Mouse (Mus musculus) hindbrain, embryonic 14.5 days (tissue): ENCODE results near the gene Abo. TPM values are rescaled to one million over a fixed set of nuclear protein-coding genes. Genes with fewer than 3 reads are reported as not detected.
"Not testable (repeated sequence)": the region's sequence is repeated elsewhere in the genome, so short reads cannot be mapped to it uniquely, and the experiment has no call there.

Source experiments
- ATAC-seq: fragments of 200-750 bp; cut with Nextera tagmentation; 2 replicates; pipeline ENCODE4 v1.8.0; 2017; ENCODE audit warnings: moderate number of reproducible peaks, mild to moderate bottlenecking, moderate TSS enrichment, moderate library complexity; ENCODE audit not compliant: low FRiP score
- DNase-seq: peaks from one replicate; pipeline ENCODE4 v3.0.0-alpha.2; 2015; ENCODE audit warnings: low spot score
- H3K27ac ChIP-seq: fragments of 300-500 bp; sonication (generic); 2 replicates; pipeline ENCODE4 v1.5.1; 2014; ENCODE audit warnings: mild to moderate bottlenecking, moderate library complexity
- H3K27me3 ChIP-seq: fragments of 300-500 bp; sonication (generic); 2 replicates; pipeline ENCODE4 v1.6.1; 2014; ENCODE audit warnings: mild to moderate bottlenecking, low read length, mixed read lengths; ENCODE audit not compliant: control insufficient read depth, insufficient read depth
- H3K36me3 ChIP-seq: fragments of 300-500 bp; sonication (generic); replicated peaks from 2 replicates; pipeline ENCODE4 v1.6.1; 2014; ENCODE audit not compliant: control insufficient read depth, insufficient read depth
- H3K4me1 ChIP-seq: fragments of 300-500 bp; sonication (generic); replicated peaks from 2 replicates; pipeline ENCODE4 v1.6.1; 2014; ENCODE audit warnings: antibody characterized with exemption, low read length, mixed read lengths; ENCODE audit not compliant: control insufficient read depth, insufficient read depth
- H3K4me2 ChIP-seq: fragments of 300-500 bp; sonication (generic); replicated peaks from 2 replicates; pipeline ENCODE4 v1.6.1; 2014; ENCODE audit warnings: mild to moderate bottlenecking, moderate library complexity
- H3K4me3 ChIP-seq: fragments of 300-500 bp; sonication (generic); replicated peaks from 2 replicates; pipeline ENCODE4 v1.5.1; 2014; ENCODE audit warnings: mild to moderate bottlenecking, low read length
- H3K9ac ChIP-seq: fragments of 300-500 bp; sonication (generic); 2 replicates; pipeline ENCODE4 v1.6.1; 2014
- H3K9me3 ChIP-seq: fragments of 300-500 bp; sonication (generic); 2 replicates; pipeline ENCODE4 v1.6.1; 2016; ENCODE audit warnings: low read length; ENCODE audit not compliant: control insufficient read depth
- WGBS: fragments of 180-500 bp; shearing (Covaris S2); extraction: QIAGEN DNeasy Blood & Tissue Kit; methylation state at CpG from one replicate; pipeline ENCODE4 v1.1.7; 2014; 5-methylcytosine and 5-hydroxymethylcytosine counted together
- polyA plus RNA-seq: library from polyadenylated mRNA; unstranded; fragments of >200 nt; fragmentation: Nextera tagmentation; extraction: Ambion mirVana; gene quantifications from 2 replicates; pipeline ENCODE4 v1.2.1, GENCODE M21; 2014

Abo gene
- polyA plus RNA-seq, 1 experiment from 2014 or later = not detected

DNA sequence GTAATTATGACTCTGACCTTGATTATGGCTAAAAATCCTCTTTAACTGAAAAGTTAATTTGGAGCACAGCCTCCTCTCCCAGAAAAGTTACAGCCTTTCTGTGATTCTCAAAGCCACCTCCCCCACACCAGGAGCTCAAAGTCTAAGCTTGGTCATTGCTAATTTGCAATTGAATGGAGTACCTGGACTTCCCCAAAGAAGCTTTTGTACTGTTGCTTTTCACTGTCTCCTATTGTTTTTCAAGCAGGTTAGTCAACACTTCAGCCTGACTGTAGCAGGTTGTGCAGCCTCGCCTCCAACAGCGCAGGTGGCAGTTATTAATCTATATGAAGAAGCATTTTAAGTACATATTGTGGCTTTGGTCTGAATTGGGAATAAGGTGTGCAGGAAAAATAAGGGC lies 20.8 kb upstream of the Abo start:
- H3K27ac ChIP-seq, ATAC-seq, H3K9ac ChIP-seq, H3K9me3 ChIP-seq, H3K4me1 ChIP-seq, H3K4me3 ChIP-seq, H3K27me3 ChIP-seq, DNase-seq, H3K4me2 ChIP-seq: not testable (repeated sequence)
- WGBS = 78% methylated on average over 2 of the region's 2 CpGs
- H3K36me3 ChIP-seq = peaks cover 20% of the 10 kb centered on the region

DNA sequence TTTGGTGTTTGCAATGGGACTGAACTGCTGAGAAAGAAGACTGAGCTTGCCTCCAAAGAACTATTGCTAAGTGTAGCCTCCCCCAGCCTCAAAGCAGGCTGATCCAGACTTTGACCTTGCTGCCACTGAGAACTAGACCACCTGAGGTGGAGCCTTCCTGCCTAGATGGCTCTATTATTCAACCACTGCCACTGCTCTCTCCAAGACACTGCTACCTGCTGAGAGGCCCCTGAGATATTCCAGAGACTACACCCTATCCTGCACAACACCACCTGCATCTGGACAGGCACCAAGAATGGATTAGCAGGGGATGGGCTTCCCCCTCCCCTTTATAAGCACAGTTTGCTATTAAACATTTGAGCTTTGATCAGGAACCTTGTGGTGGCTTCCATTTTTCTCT lies 13.8 kb upstream of the Abo start:
- Histone ChIP-seq H3K9ac (no peak overlapping the region), H3K27me3 (no peaks in the 10 kb centered on the region), H3K4me2 (no peak overlapping the region), H3K9me3 (0 out of 2 replicates have a peak, but pooled peaks cover under 1% of the 10 kb centered on the region), H3K4me1 (no peaks in the 10 kb centered on the region), H3K4me3 (no peak overlapping the region), H3K27ac (no peak overlapping the region), H3K36me3 (no peaks in the 10 kb centered on the region)
- ATAC-seq = no peak
- DNase-seq = no peak

DNA sequence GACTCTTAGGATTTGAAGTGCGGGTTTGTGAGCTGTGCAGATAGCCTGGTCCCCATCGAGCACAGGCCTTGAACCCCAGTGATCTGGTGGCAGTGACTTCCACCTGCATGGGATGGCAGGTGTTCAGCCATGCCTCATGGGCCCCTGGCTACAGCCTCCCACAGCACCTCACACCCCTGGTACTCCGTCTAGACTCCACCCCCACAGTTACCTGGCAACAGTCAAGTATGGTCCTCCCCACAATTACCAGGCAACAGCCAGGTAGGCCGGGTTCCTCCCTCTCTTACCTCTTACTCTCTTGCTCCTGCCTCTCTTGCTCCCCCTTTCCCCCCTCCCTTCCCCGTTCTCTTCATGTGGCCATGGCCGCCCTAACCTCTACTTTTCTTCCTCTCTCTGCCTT lies 5.9 kb upstream of the Abo start:
- no peak overlapping the region for H3K4me2 ChIP-seq
- no peaks in the 10 kb centered on the region for H3K9me3 ChIP-seq
- no peaks in the 10 kb centered on the region for H3K36me3 ChIP-seq
- WGBS = 70% methylated on average over 6 of the region's 6 CpGs
- H3K4me3 ChIP-seq = no peak overlapping the region
- DNase-seq = no peak
- no peak for ATAC-seq
- H3K4me1 ChIP-seq = no peaks in the 10 kb centered on the region
- H3K27me3 ChIP-seq = no peaks in the 10 kb centered on the region
- no peak overlapping the region for H3K9ac ChIP-seq
- no peak overlapping the region for H3K27ac ChIP-seq

DNA sequence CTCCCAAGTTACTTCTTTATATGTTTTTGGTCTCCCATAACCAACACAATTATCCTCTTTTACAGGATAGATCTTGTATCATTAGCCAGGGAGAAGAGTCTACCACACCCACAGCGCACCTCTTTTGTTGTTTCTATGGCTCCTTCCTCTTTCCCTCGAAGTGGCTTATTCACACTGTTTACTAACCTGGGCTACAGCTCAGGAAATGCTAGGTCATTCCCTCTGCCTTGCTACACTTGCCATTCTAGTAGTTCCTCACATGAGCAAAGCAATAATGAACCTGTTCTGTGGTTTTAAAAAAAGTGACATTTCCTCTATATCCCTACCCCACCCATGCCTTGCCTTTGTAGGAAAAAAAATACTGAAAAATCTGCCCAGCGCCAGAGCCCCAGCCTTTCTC lies 1.9 kb downstream of the Abo start:
- no peaks in the 10 kb centered on the region for H3K4me1 ChIP-seq
- H3K4me3 ChIP-seq = no peak overlapping the region
- H3K27ac ChIP-seq = no peak overlapping the region
- ATAC-seq (no peak), DNase-seq (no peak)
- no peak overlapping the region for H3K4me2 ChIP-seq
- no peak overlapping the region for H3K9ac ChIP-seq
- no peaks in the 10 kb centered on the region for H3K27me3 ChIP-seq
- H3K9me3 ChIP-seq = no peaks in the 10 kb centered on the region
- 87% methylated on average over 3 of the region's 3 CpGs for WGBS
- H3K36me3 ChIP-seq = no peaks in the 10 kb centered on the region

DNA sequence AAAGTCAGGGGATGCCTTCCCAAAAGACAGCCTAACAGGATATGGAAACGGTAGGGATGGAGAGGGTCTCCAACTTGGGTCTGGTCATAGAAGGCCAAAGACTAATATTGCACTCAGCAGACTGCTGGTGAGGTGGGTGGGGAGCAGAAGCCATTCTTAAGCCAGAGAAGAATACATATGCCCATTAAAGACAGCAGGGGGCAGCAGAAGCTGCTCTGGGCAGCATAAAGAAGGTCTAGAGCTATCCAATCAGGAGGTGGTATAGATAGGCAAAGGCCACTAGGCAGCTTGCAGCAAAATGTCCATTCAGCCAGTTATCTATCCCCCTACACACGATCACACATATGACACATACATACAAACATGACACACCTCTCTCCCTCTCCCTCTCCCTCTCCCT lies 17.1 kb downstream of the Abo start:
- no peaks in the 10 kb centered on the region for H3K4me1 ChIP-seq
- ATAC-seq (no peak), DNase-seq (no peak)
- no peak overlapping the region for H3K4me3 ChIP-seq
- no peak overlapping the region for H3K9ac ChIP-seq
- no peaks in the 10 kb centered on the region for H3K36me3 ChIP-seq
- no peak overlapping the region for H3K4me2 ChIP-seq
- H3K27ac ChIP-seq = no peak overlapping the region
- WGBS = 60% methylated on average over 2 of the region's 2 CpGs
- no peaks in the 10 kb centered on the region for H3K9me3 ChIP-seq
- no peaks in the 10 kb centered on the region for H3K27me3 ChIP-seq

DNA sequence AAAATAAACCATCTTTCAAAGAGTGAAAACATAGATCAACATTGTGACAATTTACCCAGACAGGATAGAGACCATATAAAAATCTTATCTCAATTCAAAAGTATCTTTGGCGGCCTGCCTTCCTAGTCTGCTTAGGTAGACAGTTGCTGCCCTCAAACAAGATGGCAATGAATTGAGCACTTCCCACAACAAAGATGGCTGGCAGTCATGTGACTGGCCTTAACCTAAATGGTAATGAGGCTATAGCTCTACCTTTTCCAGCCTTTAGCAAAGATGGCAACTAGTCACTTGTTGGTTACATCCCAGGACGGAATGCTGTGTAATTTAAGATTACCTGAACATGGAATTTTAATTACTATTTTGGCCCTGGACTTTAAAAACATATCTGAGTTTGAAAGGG lies 32.3 kb downstream of the Abo start:
- H3K9ac ChIP-seq = no peak overlapping the region
- no peaks in the 10 kb centered on the region for H3K27me3 ChIP-seq
- H3K4me2 ChIP-seq = no peak overlapping the region
- DNase-seq = no peak
- H3K27ac ChIP-seq = no peak overlapping the region
- WGBS = 93% methylated on average over 2 of the region's 2 CpGs
- H3K4me3 ChIP-seq = no peak overlapping the region
- no peak for ATAC-seq
- H3K36me3 ChIP-seq = no peaks in the 10 kb centered on the region
- no peaks in the 10 kb centered on the region for H3K9me3 ChIP-seq
- no peaks in the 10 kb centered on the region for H3K4me1 ChIP-seq

DNA sequence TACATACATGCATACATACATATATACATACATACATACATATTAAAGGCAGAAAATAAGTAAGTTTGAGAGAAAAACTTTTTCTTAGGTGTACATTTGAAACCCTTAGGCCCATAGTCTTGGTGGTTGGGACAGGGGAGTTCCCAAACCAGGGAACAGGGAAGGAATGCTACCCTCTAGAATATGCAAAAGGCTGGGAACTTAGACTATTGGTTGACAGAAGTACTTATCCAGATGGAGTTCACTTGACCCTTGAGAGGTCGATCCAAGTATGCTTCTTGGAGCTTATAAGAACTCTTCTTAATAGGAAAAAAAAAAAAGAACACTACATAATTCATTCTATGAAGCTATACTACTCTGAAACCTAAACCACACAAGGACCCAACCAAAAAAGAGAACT lies 36.7 kb downstream of the Abo start:
- no peaks in the 10 kb centered on the region for H3K27me3 ChIP-seq
- 92% methylated on average over 1 of the region's 1 CpGs for WGBS
- no peak for DNase-seq

DNA sequence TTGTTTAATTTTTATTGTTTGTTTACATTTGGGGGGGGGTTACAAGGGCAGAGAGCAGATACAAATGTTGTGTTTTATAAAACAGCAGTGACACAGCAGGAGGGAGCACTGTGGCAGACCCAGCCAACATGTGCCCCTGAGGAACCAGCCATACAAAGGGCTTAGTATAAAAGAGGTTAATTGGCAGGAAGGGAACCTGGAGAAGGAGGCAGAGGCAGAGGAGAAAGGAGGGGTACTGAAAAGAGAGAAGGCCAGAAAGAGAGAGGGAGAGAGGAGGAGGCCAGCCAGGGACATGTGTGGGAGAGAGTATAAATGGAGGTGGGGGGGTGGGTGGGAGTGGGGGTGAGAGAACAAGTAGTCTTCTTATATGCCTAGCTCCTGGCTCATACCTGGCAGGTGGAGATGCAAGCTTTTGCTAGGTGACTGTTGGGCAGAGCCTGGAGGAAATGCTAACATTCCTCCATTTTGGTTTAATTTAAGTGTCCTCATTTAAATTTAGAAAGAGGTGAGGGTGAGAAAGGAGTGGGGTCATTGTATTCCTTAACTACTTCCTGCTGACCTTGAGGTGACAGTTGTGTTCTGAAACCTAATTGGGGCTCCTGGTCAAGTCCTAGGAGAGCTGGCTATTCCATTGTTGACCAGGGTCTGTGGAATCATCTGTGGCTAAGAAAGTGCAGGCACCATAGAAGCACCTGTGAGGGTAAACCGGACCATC lies 37.4 kb downstream of the Abo start:
- ATAC-seq (no peak), DNase-seq (no peak)
- WGBS = 85% methylated on average over 1 of the region's 1 CpGs
- H3K27ac ChIP-seq = no peak overlapping the region
- H3K9ac ChIP-seq = no peak overlapping the region
- no peak overlapping the region for H3K4me2 ChIP-seq
- no peaks in the 10 kb centered on the region for H3K36me3 ChIP-seq
- H3K4me3 ChIP-seq = no peak overlapping the region
- no peaks in the 10 kb centered on the region for H3K9me3 ChIP-seq
- H3K4me1 ChIP-seq = no peaks in the 10 kb centered on the region
- H3K27me3 ChIP-seq = no peaks in the 10 kb centered on the region

More for the DNA sequence above, 36.7 kb downstream of the Abo start:
- Histone ChIP-seq H3K27ac (no peak overlapping the region), H3K36me3 (no peaks in the 10 kb centered on the region), H3K4me2 (no peak overlapping the region), H3K9ac (no peak overlapping the region), H3K4me3 (no peak overlapping the region), H3K4me1 (no peaks in the 10 kb centered on the region), H3K9me3 (no peaks in the 10 kb centered on the region)
- ATAC-seq = no peak
